Mouse (Mus musculus) B cell, adult 2 months (primary cell): ENCODE results near the gene Gm3488.
"Not testable (repeated sequence)": the region's sequence is repeated elsewhere in the genome, so short reads cannot be mapped to it uniquely, and the experiment has no call there.

ENCODE experiments used
- DNase-seq, 2 experiments: peaks; one replicate each; pipeline ENCODE4 v3.0.0; 2022

Gm3488 gene

DNA sequence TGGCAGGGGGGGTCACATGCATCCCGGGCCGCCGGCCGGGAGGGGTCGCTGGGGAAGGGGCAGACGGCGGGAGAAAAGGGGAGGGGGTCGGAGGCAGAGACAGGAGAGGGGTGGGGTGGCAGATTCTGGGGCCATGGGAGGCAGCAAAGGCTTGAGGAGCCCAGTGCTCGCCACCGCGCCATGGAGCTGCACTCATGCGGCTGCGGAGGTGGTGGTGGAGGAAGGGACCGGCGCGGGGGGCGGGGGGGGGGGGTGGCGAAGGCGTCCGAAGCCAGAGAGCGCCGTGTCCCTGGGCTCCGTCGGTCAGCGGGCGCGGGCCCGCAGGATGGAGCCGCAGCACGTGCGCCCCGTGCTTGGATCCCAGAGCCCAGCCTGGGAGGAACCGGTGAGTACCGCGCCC lies at the start of gene Gm3488:
Gene Gm3488, plus strand, starts transcription at position 301 of the 400 bp plus-strand sequence.
- DNase-seq = not testable (repeated sequence)

- not testable (repeated sequence) for DNase-seq
Observed at GRCm38 (mm10) chr14:5455367-5455766, 46.1 kb upstream of the Gm3488 start, which contains the start of gene Gm3194. Gene Gm3194, minus strand, starts transcription at chr14:5455467.

DNA sequence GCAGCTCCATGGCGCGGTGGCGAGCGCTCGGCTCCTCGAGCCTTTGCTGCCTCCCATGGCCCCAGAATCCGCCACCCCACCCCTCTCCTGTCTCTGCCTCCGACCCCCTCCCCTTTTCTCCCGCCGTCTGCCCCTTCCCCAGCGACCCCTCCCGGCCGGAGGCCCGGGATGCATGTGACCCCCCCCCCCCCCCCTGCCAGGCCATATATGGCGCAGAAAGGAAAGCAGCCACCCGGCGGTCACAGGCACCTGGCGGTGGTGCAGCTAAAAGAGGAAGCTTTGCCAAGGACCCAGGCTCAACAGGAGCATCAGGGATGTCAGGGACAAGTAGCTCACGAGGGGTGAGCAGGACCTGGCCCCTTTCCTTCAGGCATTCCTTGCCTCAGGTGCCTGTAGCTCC lies 41.0 kb upstream of the Gm3488 start:
- DNase-seq = not testable (repeated sequence)

DNA sequence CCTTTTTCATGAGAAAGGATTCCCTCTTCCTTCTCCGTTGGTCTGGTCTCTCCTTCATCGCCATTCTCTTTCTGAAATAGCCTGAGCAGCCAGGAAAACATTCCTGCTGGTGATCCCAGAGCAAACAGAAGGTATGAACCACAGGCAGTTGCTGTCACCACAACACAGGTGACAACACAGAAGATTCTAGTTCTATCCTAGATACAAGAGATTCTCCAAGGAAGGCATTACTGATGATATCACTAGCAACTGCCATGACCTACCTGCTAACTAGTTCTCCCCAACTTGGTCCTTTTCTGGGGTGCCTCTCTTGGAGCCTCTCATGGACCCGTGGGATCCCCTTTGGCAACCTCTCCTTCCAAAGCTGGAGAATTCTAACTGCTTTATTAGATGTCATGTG lies 23.7 kb upstream of the Gm3488 start, which contains the start of gene Gm8246:
Gene Gm8246, minus strand, starts transcription at position 101 of the 400 bp plus-strand sequence.
- DNase-seq = not testable (repeated sequence)

GRCm38 (mm10) chr14:5483907-5484306 lies 17.6 kb upstream of the Gm3488 start, which contains the start of gene Gm3187:
Gene Gm3187, plus strand, starts transcription at chr14:5484207.
- not testable (repeated sequence) for DNase-seq

- not testable (repeated sequence) for DNase-seq
Observed at GRCm38 (mm10) chr14:5538196-5538595, 36.7 kb downstream of the Gm3488 start, which contains the start of gene Gm3532. Gene Gm3532, plus strand, starts transcription at chr14:5538496.
